Mouse (Mus musculus) embryonic facial prominence, embryonic 13.5 days (tissue): Measurements from ENCODE around the gene Traf2. TPM values are rescaled to one million over a fixed set of nuclear protein-coding genes. Genes with fewer than 3 reads are reported as not detected.
"Not testable (repeated sequence)": the region's sequence is repeated elsewhere in the genome, so short reads cannot be mapped to it uniquely, and the experiment has no call there.

Source experiments
- ATAC-seq: fragments of 200-750 bp; cut with Nextera tagmentation; 2 replicates; pipeline ENCODE4 v1.8.0; 2017; ENCODE audit warnings: low read depth; ENCODE audit not compliant: insufficient number of reproducible peaks, insufficient read depth, low FRiP score, low TSS enrichment
- H3K27ac ChIP-seq: fragments of 300-500 bp; sonication (generic); 2 replicates; pipeline ENCODE4 v1.5.1; 2015; ENCODE audit warnings: moderate library complexity, mild to moderate bottlenecking, inconsistent platforms
- H3K27me3 ChIP-seq: fragments of 300-500 bp; sonication (generic); 2 replicates; pipeline ENCODE4 v1.6.1; 2015; ENCODE audit warnings: mild to moderate bottlenecking, inconsistent platforms
- H3K36me3 ChIP-seq: fragments of 300-500 bp; sonication (generic); 2 replicates; pipeline ENCODE4 v1.6.1; 2015; ENCODE audit warnings: mild to moderate bottlenecking, inconsistent platforms
- H3K4me1 ChIP-seq: fragments of 300-500 bp; sonication (generic); 2 replicates; pipeline ENCODE4 v1.6.1; 2015; ENCODE audit warnings: inconsistent platforms
- H3K4me2 ChIP-seq: fragments of 300-500 bp; sonication (generic); 2 replicates; pipeline ENCODE4 v1.6.1; 2015; ENCODE audit warnings: moderate library complexity, mild to moderate bottlenecking, inconsistent platforms
- H3K4me3 ChIP-seq: fragments of 300-500 bp; sonication (generic); 2 replicates; pipeline ENCODE4 v1.5.1; 2015; ENCODE audit warnings: mild to moderate bottlenecking, inconsistent platforms
- H3K9ac ChIP-seq: fragments of 300-500 bp; sonication (generic); 2 replicates; pipeline ENCODE4 v1.6.1; 2015; ENCODE audit warnings: mild to moderate bottlenecking, inconsistent platforms
- H3K9me3 ChIP-seq: fragments of 300-500 bp; sonication (generic); 2 replicates; pipeline ENCODE4 v1.6.1; 2016; ENCODE audit warnings: inconsistent platforms
- WGBS: fragments of 180-500 bp; shearing (Covaris S2); methylation state at CpG from one replicate; pipeline ENCODE4 v1.1.7; 2015; ENCODE audit warnings: mixed read lengths; 5-methylcytosine and 5-hydroxymethylcytosine counted together
- polyA plus RNA-seq: library from polyadenylated mRNA; unstranded; fragments of >200 nt; fragmentation: Nextera tagmentation; extraction: Ambion mirVana; gene quantifications from 2 replicates; pipeline ENCODE4 v1.2.1, GENCODE M21; 2015

The Traf2 gene
- polyA plus RNA-seq, 1 experiment from 2014 or later: 35.4 TPM

GRCm38 (mm10) chr2:25557964-25558360, 11.2 kb upstream of the Traf2 start:
- WGBS: under 1% methylated on average over 24 of the region's 24 CpGs

GRCm38 (mm10) chr2:25557221-25557963, 10.7 kb upstream of the Traf2 start, which contains the start of gene Edf1:
Gene Edf1 (plus strand): TSS chr2:25557847.
- Histone ChIP-seq H3K4me2 (peak within 1 kb of the TSS; percentile 95), H3K36me3 (peaks cover 26% of the 10 kb centered on the region), H3K9ac (peak within 1 kb of the TSS; percentile 95), H3K27me3 (no peaks in the 10 kb centered on the region), H3K9me3 (no peaks in the 10 kb centered on the region), H3K4me1 (peaks cover 22% of the 10 kb centered on the region), H3K27ac (peak within 1 kb of the TSS; percentile 78), H3K4me3 (peak within 1 kb of the TSS; percentile 97)
- ATAC-seq: peak; percentile 92
- WGBS: under 1% methylated on average over 61 of the region's 61 CpGs

More at GRCm38 (mm10) chr2:25557964-25558360, 11.2 kb upstream of the Traf2 start:
- ATAC-seq: peak; percentile 41
- peak overlapping the region; percentile 97 for H3K4me3 ChIP-seq
- peaks cover 31% of the 10 kb centered on the region for H3K36me3 ChIP-seq
- H3K9me3 ChIP-seq: no peaks in the 10 kb centered on the region
- H3K9ac ChIP-seq: peak overlapping the region; percentile 95
- peak overlapping the region; percentile 64; the same call in 1 of the 2 replicates for H3K27ac ChIP-seq
- no peaks in the 10 kb centered on the region for H3K27me3 ChIP-seq
- peaks cover 22% of the 10 kb centered on the region for H3K4me1 ChIP-seq
- H3K4me2 ChIP-seq: peak overlapping the region; percentile 95

GRCm38 (mm10) chr2:25556296-25556695, 9.6 kb upstream of the Traf2 start:
- H3K9me3 ChIP-seq: no peaks in the 10 kb centered on the region
- no peak overlapping the region for H3K4me3 ChIP-seq
- WGBS: 43% methylated on average over 1 of the region's 1 CpGs
- H3K9ac ChIP-seq: 0 out of 2 replicates have a peak overlapping the region, but pooled peaks have one; percentile 16
- no peak overlapping the region for H3K27ac ChIP-seq
- no peak for ATAC-seq
- peaks cover 15% of the 10 kb centered on the region for H3K36me3 ChIP-seq
- H3K27me3 ChIP-seq: no peaks in the 10 kb centered on the region
- H3K4me2 ChIP-seq: 0 out of 2 replicates have a peak overlapping the region, but pooled peaks have one; percentile 95
- peaks cover 22% of the 10 kb centered on the region for H3K4me1 ChIP-seq

- 42% methylated on average over 2 of the region's 2 CpGs for WGBS
- not testable (repeated sequence) for H3K4me3 ChIP-seq, H3K36me3 ChIP-seq, H3K9me3 ChIP-seq, H3K4me2 ChIP-seq, H3K27me3 ChIP-seq, H3K9ac ChIP-seq, H3K27ac ChIP-seq, ATAC-seq
- H3K4me1 ChIP-seq: peaks cover 22% of the 10 kb centered on the region
Measured at GRCm38 (mm10) chr2:25555479-25555878, 8.7 kb upstream of the Traf2 start.

GRCm38 (mm10) chr2:25553171-25553786, 6.5 kb upstream of the Traf2 start:
- not testable (repeated sequence) for ATAC-seq, H3K27ac ChIP-seq, H3K4me3 ChIP-seq, H3K36me3 ChIP-seq, H3K27me3 ChIP-seq, H3K4me1 ChIP-seq, H3K9me3 ChIP-seq, H3K4me2 ChIP-seq, H3K9ac ChIP-seq
- 80% methylated on average over 4 of the region's 4 CpGs for WGBS

- Histone ChIP-seq H3K4me1 (no peaks in the 10 kb centered on the region; the same call in 1 of the 2 replicates), H3K4me2 (no peak overlapping the region), H3K27ac (no peak overlapping the region), H3K4me3 (no peak overlapping the region), H3K36me3 (no peaks in the 10 kb centered on the region), H3K27me3 (no peaks in the 10 kb centered on the region), H3K9me3 (no peaks in the 10 kb centered on the region), H3K9ac (no peak overlapping the region)
- WGBS: 34% methylated on average over 5 of the region's 5 CpGs
- no peak for ATAC-seq
Measured at GRCm38 (mm10) chr2:25551186-25551585, 4.4 kb upstream of the Traf2 start.

DNA sequence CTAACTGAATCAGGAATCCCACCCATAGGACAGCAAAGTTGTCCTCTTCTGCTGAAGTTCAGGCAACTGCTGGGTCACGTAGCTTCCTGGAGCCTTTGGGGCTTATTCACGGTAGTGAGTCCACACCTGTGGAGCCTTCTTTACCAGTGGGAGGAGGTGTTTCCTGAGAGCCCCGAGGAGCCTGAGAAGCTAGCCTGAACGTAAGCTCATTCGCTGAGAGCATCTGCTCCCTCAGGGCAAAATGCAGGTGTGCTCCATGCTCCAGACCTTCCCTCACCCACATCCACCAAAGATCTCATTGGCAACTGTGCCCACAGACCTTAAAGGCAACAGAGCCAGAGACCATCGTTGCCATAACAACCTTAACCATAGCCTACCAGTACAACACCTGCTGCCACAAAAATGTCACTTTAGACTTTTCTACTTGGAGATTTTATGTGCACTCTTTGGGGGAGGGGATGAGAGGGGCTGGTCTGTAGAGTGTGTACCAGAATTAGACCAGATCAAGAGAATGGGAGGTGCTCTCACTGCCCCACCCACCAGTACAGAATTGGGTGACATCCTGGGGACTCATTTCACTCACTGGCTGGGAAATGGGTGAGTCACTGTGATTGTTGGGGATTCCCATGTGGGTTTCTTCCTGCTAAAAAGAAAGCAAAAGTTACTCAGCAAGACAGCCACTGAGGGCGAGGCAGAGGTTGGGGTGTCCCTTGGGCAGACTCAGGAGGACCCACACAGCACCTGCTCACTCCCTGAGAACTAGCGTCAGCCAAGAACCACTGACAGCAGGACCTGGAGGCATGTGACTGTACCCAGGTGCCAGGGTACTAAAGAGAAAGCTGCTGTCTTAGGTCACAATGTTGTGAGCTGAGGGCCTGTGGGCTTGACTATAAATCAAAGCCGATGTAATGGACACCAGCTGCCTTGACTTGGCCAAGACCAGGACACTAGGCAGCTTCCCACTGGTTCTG, 2.6 kb upstream of the Traf2 start:
- H3K27ac ChIP-seq: no peak overlapping the region
- no peak overlapping the region for H3K9ac ChIP-seq
- H3K4me3 ChIP-seq: no peak overlapping the region
- H3K36me3 ChIP-seq: no peaks in the 10 kb centered on the region
- H3K9me3 ChIP-seq: no peaks in the 10 kb centered on the region
- 64% methylated on average over 9 of the region's 9 CpGs for WGBS
- H3K27me3 ChIP-seq: no peaks in the 10 kb centered on the region
- no peak for ATAC-seq
- H3K4me1 ChIP-seq: peaks cover 9% of the 10 kb centered on the region
- no peak overlapping the region for H3K4me2 ChIP-seq

GRCm38 (mm10) chr2:25545996-25546810, 537 bp downstream of the Traf2 start:
- Histone ChIP-seq H3K9ac (peak overlapping the region; percentile 83), H3K27ac (peak overlapping the region; percentile 72; the same call in 1 of the 2 replicates), H3K27me3 (no peaks in the 10 kb centered on the region), H3K4me2 (peak overlapping the region; percentile 77), H3K36me3 (no peaks in the 10 kb centered on the region), H3K4me3 (peak overlapping the region; percentile 73), H3K9me3 (no peaks in the 10 kb centered on the region), H3K4me1 (peaks cover 9% of the 10 kb centered on the region)
- 7% methylated on average over 42 of the region's 43 CpGs for WGBS
- ATAC-seq: peak; percentile 68

DNA sequence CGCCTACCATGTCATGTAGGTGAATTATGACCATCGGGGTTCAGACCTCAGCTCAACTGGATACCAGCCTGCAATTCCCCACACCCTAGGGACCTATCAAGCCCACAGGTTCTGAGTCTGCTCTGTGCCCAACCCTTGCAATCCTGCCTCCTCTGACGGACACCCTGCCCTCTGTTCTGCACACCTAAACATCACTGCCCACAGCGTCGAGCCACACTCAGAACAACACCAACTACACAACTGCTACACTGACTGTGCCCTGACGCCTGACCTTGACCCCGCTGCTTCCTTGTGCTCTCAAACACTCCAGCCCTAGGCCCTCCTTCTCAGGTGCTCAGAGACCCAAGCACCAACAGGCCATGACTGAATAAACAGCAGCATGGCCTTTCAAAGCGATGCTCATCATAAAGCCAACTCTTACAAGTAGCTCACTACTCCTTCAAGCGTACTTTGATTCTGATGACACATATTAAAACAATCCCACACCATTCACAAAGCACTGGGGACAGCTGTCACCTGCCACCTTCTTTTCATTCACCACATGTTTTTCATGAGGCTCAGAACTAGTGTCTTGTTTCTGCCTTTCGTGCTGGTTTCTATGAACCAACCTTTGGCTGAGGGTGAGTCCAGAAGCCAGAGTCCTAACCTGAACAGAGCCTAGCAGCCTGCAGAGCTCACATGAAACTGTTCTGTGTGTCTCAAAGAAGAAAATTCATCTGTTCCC, 4.9 kb downstream of the Traf2 start:
- H3K4me2 ChIP-seq: no peak overlapping the region
- peaks cover 9% of the 10 kb centered on the region for H3K4me1 ChIP-seq
- ATAC-seq: no peak
- H3K4me3 ChIP-seq: no peak overlapping the region
- no peaks in the 10 kb centered on the region for H3K9me3 ChIP-seq
- H3K27me3 ChIP-seq: no peaks in the 10 kb centered on the region
- peaks cover 20% of the 10 kb centered on the region for H3K36me3 ChIP-seq
- no peak overlapping the region for H3K27ac ChIP-seq
- 80% methylated on average over 10 of the region's 10 CpGs for WGBS
- no peak overlapping the region for H3K9ac ChIP-seq

DNA sequence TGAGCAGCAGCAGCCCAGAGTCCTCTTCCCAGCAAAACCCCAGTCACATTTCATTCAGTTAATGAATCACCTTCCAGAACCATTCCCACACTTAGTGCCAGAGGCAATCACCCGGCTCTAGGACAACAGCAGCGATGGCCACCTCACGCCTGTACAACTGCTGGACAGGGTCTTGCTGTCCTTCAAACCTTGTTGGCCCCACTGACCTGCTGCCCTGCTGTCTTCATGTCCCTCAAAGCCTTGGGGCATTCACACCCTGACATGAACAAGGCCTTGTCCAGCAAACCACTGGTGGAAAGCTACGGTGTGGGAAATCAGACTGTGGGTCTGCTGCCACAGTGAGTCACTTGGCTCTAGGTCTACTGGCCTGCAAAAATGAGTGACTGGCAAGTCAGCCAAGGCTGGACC, 6.2 kb downstream of the Traf2 start:
- no peak overlapping the region for H3K4me3 ChIP-seq
- WGBS: 96% methylated on average over 4 of the region's 4 CpGs
- no peak overlapping the region for H3K9ac ChIP-seq
- no peak for ATAC-seq
- no peak overlapping the region for H3K27ac ChIP-seq
- peaks cover 33% of the 10 kb centered on the region for H3K36me3 ChIP-seq
- no peaks in the 10 kb centered on the region for H3K27me3 ChIP-seq
- no peak overlapping the region for H3K4me2 ChIP-seq
- H3K4me1 ChIP-seq: peaks cover 3% of the 10 kb centered on the region; the same call in 1 of the 2 replicates
- no peaks in the 10 kb centered on the region for H3K9me3 ChIP-seq
